Mouse (Mus musculus) liver, adult 2 months (tissue): ENCODE data around the gene Cyp4f14.

ENCODE experiments used
- CTCF ChIP-seq: fragments of 200-500 bp; IDR thresholded peaks from 2 replicates; pipeline ENCODE4 v1.5.1; 2011; ENCODE audit warnings: low read depth, low read length, control low read depth
- POLR2A ChIP-seq: fragments of 200-500 bp; IDR thresholded peaks from 2 replicates; pipeline ENCODE4 v1.6.1; 2011; ENCODE audit warnings: low read length, control low read depth; ENCODE audit not compliant: insufficient read depth; ENCODE audit errors: extremely low read depth

- no peak for TF ChIP-seq CTCF
- no peak for TF ChIP-seq POLR2A
These were observed 39.5 kb downstream of the Cyp4f14 start for GRCm38 (mm10) chr17:32877471-32878171.
